Mouse (Mus musculus) stomach, postnatal 0 days (tissue): ENCODE measurements around the gene Fgd4. TPM values are rescaled to one million over a fixed set of nuclear protein-coding genes. Genes with fewer than 3 reads are reported as not detected.
"Not testable (repeated sequence)": the region's sequence is repeated elsewhere in the genome, so short reads cannot be mapped to it uniquely, and the experiment has no call there.

Source experiments
- ATAC-seq: fragments of 200-750 bp; cut with Nextera tagmentation; 2 replicates; pipeline ENCODE4 v1.8.0; 2017; ENCODE audit not compliant: low FRiP score, low TSS enrichment
- DNase-seq: peaks from one replicate; pipeline ENCODE4 v3.0.0-alpha.2; 2016; ENCODE audit warnings: low spot score
- H3K27ac ChIP-seq: fragments of 300-500 bp; sonication (generic); replicated peaks from 2 replicates; pipeline ENCODE4 v1.5.1; 2014; ENCODE audit warnings: mild to moderate bottlenecking, control low read depth
- H3K27me3 ChIP-seq: fragments of 300-500 bp; sonication (generic); 2 replicates; pipeline ENCODE4 v1.6.1; 2014; ENCODE audit warnings: low read length; ENCODE audit not compliant: control insufficient read depth, insufficient read depth
- H3K36me3 ChIP-seq: fragments of 300-500 bp; sonication (generic); 2 replicates; pipeline ENCODE4 v1.6.1; 2014; ENCODE audit warnings: low read length, mixed read lengths; ENCODE audit not compliant: control insufficient read depth, insufficient read depth
- H3K4me1 ChIP-seq: fragments of 300-500 bp; sonication (generic); replicated peaks from 2 replicates; pipeline ENCODE4 v1.6.1; 2014; ENCODE audit warnings: antibody characterized with exemption; ENCODE audit not compliant: control insufficient read depth, insufficient read depth
- H3K4me2 ChIP-seq: fragments of 300-500 bp; sonication (generic); replicated peaks from 2 replicates; pipeline ENCODE4 v1.6.1; 2014; ENCODE audit warnings: low read depth, mild to moderate bottlenecking, control low read depth, moderate library complexity
- H3K4me3 ChIP-seq: fragments of 300-500 bp; sonication (generic); 2 replicates; pipeline ENCODE4 v1.5.1; 2014; ENCODE audit warnings: low read depth, low read length, control low read depth
- H3K9ac ChIP-seq: fragments of 300-500 bp; sonication (generic); 2 replicates; pipeline ENCODE4 v1.6.1; 2014; ENCODE audit warnings: mild to moderate bottlenecking, low read length, control low read depth, mixed read lengths
- H3K9me3 ChIP-seq: fragments of 300-500 bp; sonication (generic); 2 replicates; pipeline ENCODE4 v1.6.1; 2016; ENCODE audit warnings: low read length; ENCODE audit not compliant: control insufficient read depth
- CTCF ChIP-seq: IDR thresholded peaks from 2 replicates; pipeline ENCODE4 v1.5.1; 2016; ENCODE audit warnings: antibody characterized with exemption, low read depth, mild to moderate bottlenecking, moderate library complexity
- EP300 ChIP-seq: optimal IDR thresholded peaks from 2 replicates; pipeline ENCODE3; 2016; ENCODE audit warnings: antibody characterized with exemption
- WGBS: fragments of 180-500 bp; shearing (Covaris S2); extraction: QIAGEN DNeasy Blood & Tissue Kit; methylation state at CpG from one replicate; pipeline ENCODE4 v1.1.7; 2014; 5-methylcytosine and 5-hydroxymethylcytosine counted together
- polyA plus RNA-seq: library from polyadenylated mRNA; unstranded; fragments of >200 nt; fragmentation: Nextera tagmentation; extraction: Ambion mirVana; gene quantifications from 2 replicates; pipeline ENCODE4 v1.2.1, GENCODE M21; 2015

The Fgd4 gene
- polyA plus RNA-seq, 1 experiment from 2014 or later, result 4.6 TPM

GRCm38 (mm10) chr16:16554098-16554497 lies 46.3 kb downstream of the Fgd4 start:
- H3K9ac ChIP-seq, result no peak overlapping the region
- no peaks in the 10 kb centered on the region for H3K27me3 ChIP-seq
- DNase-seq, result no peak
- H3K4me3 ChIP-seq, result no peak overlapping the region
- 76% methylated on average over 2 of the region's 2 CpGs for WGBS
- no peaks in the 10 kb centered on the region for H3K4me1 ChIP-seq
- no peak overlapping the region for H3K4me2 ChIP-seq
- ATAC-seq, result no peak
- no peaks in the 10 kb centered on the region for H3K36me3 ChIP-seq
- TF ChIP-seq EP300 (no peak), CTCF (no peak)
- no peaks in the 10 kb centered on the region for H3K9me3 ChIP-seq
- H3K27ac ChIP-seq, result no peak overlapping the region

- no peaks in the 10 kb centered on the region for H3K27me3 ChIP-seq
- no peak overlapping the region for H3K27ac ChIP-seq
- ATAC-seq, result no peak
- no peak for DNase-seq
- H3K4me3 ChIP-seq, result no peak overlapping the region
- WGBS, result 49% methylated on average over 2 of the region's 2 CpGs
- no peak overlapping the region for H3K4me2 ChIP-seq
- TF ChIP-seq CTCF (no peak), EP300 (no peak)
- H3K9me3 ChIP-seq, result no peaks in the 10 kb centered on the region
- H3K36me3 ChIP-seq, result no peaks in the 10 kb centered on the region
- H3K4me1 ChIP-seq, result no peaks in the 10 kb centered on the region
- H3K9ac ChIP-seq, result no peak overlapping the region
These were observed 48.2 kb downstream of the Fgd4 start for GRCm38 (mm10) chr16:16552197-16552596.

GRCm38 (mm10) chr16:16549105-16549504 lies 51.2 kb downstream of the Fgd4 start:
- H3K27ac ChIP-seq, result no peak overlapping the region
- H3K9ac ChIP-seq, result no peak overlapping the region
- H3K4me1 ChIP-seq, result no peaks in the 10 kb centered on the region
- WGBS, result 68% methylated on average over 2 of the region's 2 CpGs
- ATAC-seq (no peak), DNase-seq (no peak)
- H3K4me3 ChIP-seq, result no peak overlapping the region
- H3K36me3 ChIP-seq, result no peaks in the 10 kb centered on the region
- no peaks in the 10 kb centered on the region for H3K9me3 ChIP-seq
- TF ChIP-seq CTCF (no peak), EP300 (no peak)
- H3K27me3 ChIP-seq, result no peaks in the 10 kb centered on the region
- H3K4me2 ChIP-seq, result no peak overlapping the region

- 69% methylated on average over 1 of the region's 1 CpGs for WGBS
- ATAC-seq, result no peak
- TF ChIP-seq CTCF (no peak), EP300 (no peak)
These were observed 53.7 kb downstream of the Fgd4 start for GRCm38 (mm10) chr16:16546657-16547056.

GRCm38 (mm10) chr16:16542956-16543441 lies 57.4 kb downstream of the Fgd4 start:
- Histone ChIP-seq H3K9ac (no peak overlapping the region), H3K4me2 (no peak overlapping the region), H3K27me3 (no peaks in the 10 kb centered on the region), H3K4me1 (no peaks in the 10 kb centered on the region), H3K36me3 (no peaks in the 10 kb centered on the region), H3K27ac (no peak overlapping the region), H3K4me3 (no peak overlapping the region), H3K9me3 (no peaks in the 10 kb centered on the region)
- DNase-seq (no peak), ATAC-seq (no peak)
- 57% methylated on average over 3 of the region's 3 CpGs for WGBS
- TF ChIP-seq EP300 (no peak), CTCF (no peak)

More at GRCm38 (mm10) chr16:16546657-16547056, 53.7 kb downstream of the Fgd4 start:
- H3K36me3 ChIP-seq, result no peaks in the 10 kb centered on the region
- H3K27ac ChIP-seq, result no peak overlapping the region
- DNase-seq, result no peak
- no peak overlapping the region for H3K4me2 ChIP-seq
- no peaks in the 10 kb centered on the region for H3K27me3 ChIP-seq
- H3K9me3 ChIP-seq, result no peaks in the 10 kb centered on the region
- H3K9ac ChIP-seq, result no peak overlapping the region
- no peaks in the 10 kb centered on the region for H3K4me1 ChIP-seq
- no peak overlapping the region for H3K4me3 ChIP-seq

GRCm38 (mm10) chr16:16539396-16539795 lies 61.0 kb downstream of the Fgd4 start:
- not testable (repeated sequence) for H3K4me2 ChIP-seq, H3K36me3 ChIP-seq, H3K9ac ChIP-seq, ATAC-seq, H3K4me3 ChIP-seq, DNase-seq, H3K27me3 ChIP-seq, H3K4me1 ChIP-seq, H3K9me3 ChIP-seq, H3K27ac ChIP-seq
- 78% methylated on average over 2 of the region's 2 CpGs for WGBS
